Mouse (Mus musculus): Measurements from ENCODE around the gene Csnk2b. TPM values are rescaled to one million over a fixed set of nuclear protein-coding genes. Genes with fewer than 3 reads are reported as not detected.
"Not testable (repeated sequence)": the region's sequence is repeated elsewhere in the genome, so short reads cannot be mapped to it uniquely, and the experiment has no call there.

Gene Csnk2b
- total RNA-seq, 2 experiments from 2014 or later = 156 to 166 TPM

- DNase-seq = no peak
- intact Hi-C loops (cut with DNase I; ENCODE audit: low total_unique reads) = no loop called here
These were observed 3.7 kb upstream of the Csnk2b start for GRCm38 (mm10) chr17:35125578-35125977.

- DNase-seq = no peak
- intact Hi-C loops (cut with DNase I; ENCODE audit: low total_unique reads) = no loop called here
These were observed 3.2 kb upstream of the Csnk2b start for GRCm38 (mm10) chr17:35125081-35125480.

- intact Hi-C loops (cut with DNase I; ENCODE audit: low total_unique reads); DNase-seq: not testable (repeated sequence)
These were observed 2.5 kb upstream of the Csnk2b start for GRCm38 (mm10) chr17:35124261-35124896.

GRCm38 (mm10) chr17:35123287-35123686, 1.4 kb upstream of the Csnk2b start:
- intact Hi-C loops (cut with DNase I; ENCODE audit: low total_unique reads) = not testable (repeated sequence)

GRCm38 (mm10) chr17:35121143-35121799, 582 bp downstream of the Csnk2b start, which contains the start of gene Gpank1:
Gpank1 (plus strand) TSS chr17:35121455.
- intact Hi-C loops (cut with DNase I; ENCODE audit: low total_unique reads) = no loop called here
- DNase-seq = peak; percentile 99

More at GRCm38 (mm10) chr17:35123287-35123686, 1.4 kb upstream of the Csnk2b start:
- DNase-seq = not testable (repeated sequence)

GRCm38 (mm10) chr17:35120745-35121142, 1.1 kb downstream of the Csnk2b start:
- intact Hi-C loops (cut with DNase I; ENCODE audit: low total_unique reads) = no loop called here
- peak; percentile 47 for DNase-seq

- intact Hi-C loops (cut with DNase I; ENCODE audit: low total_unique reads) = no loop called here
- peak; percentile 31 for DNase-seq
These were observed 6.5 kb downstream of the Csnk2b start, which contains the start of gene Ly6g5b for GRCm38 (mm10) chr17:35115046-35116019. Ly6g5b (minus strand) TSS chr17:35115428.

GRCm38 (mm10) chr17:35111774-35112173, 10.1 kb downstream of the Csnk2b start:
- intact Hi-C loops (cut with DNase I; ENCODE audit: low total_unique reads) = no loop called here
- no peak for DNase-seq

- intact Hi-C loops (cut with DNase I; ENCODE audit: low total_unique reads) = no loop called here
- no peak for DNase-seq
These were observed 13.8 kb downstream of the Csnk2b start, which contains the start of gene Ly6g5c for GRCm38 (mm10) chr17:35108097-35108496. Ly6g5c (plus strand) TSS chr17:35108279.

- no peak for DNase-seq
- intact Hi-C loops (cut with DNase I; ENCODE audit: low total_unique reads) = no loop called here
These were observed 15.3 kb downstream of the Csnk2b start for GRCm38 (mm10) chr17:35106522-35106921.

GRCm38 (mm10) chr17:35105740-35106389, 16.0 kb downstream of the Csnk2b start:
- intact Hi-C loops (cut with DNase I; ENCODE audit: low total_unique reads) = no loop called here
- peak; percentile 35 for DNase-seq

- intact Hi-C loops (cut with DNase I; ENCODE audit: low total_unique reads) = loop anchor here (5.0 kb wide), 1 partner anchor 87 kb away; the partner anchor contains the start of gene Vwa7
- DNase-seq = no peak
These were observed 17.1 kb downstream of the Csnk2b start for GRCm38 (mm10) chr17:35104754-35105153.

- DNase-seq = no peak
- intact Hi-C loops (cut with DNase I; ENCODE audit: low total_unique reads) = loop anchor here (5.0 kb wide), 1 partner anchor 87 kb away; the partner anchor contains the start of gene Vwa7
These were observed 17.8 kb downstream of the Csnk2b start for GRCm38 (mm10) chr17:35104079-35104478.

GRCm38 (mm10) chr17:35103221-35103690, 18.6 kb downstream of the Csnk2b start:
- DNase-seq = no peak
- intact Hi-C loops (cut with DNase I; ENCODE audit: low total_unique reads) = loop anchor here (5.0 kb wide), 1 partner anchor 86 kb away; the partner anchor contains the start of gene Vwa7

- intact Hi-C loops (cut with DNase I; ENCODE audit: low total_unique reads) = loop anchor here (5.0 kb wide), 1 partner anchor 85 kb away; the partner anchor contains the start of gene Vwa7
- DNase-seq = no peak
These were observed 19.6 kb downstream of the Csnk2b start for GRCm38 (mm10) chr17:35102299-35102698.

GRCm38 (mm10) chr17:35101161-35101560, 20.7 kb downstream of the Csnk2b start:
- intact Hi-C loops (cut with DNase I; ENCODE audit: low total_unique reads) = loop anchor here (5.0 kb wide), 1 partner anchor 84 kb away; the partner anchor contains the start of gene Vwa7

GRCm38 (mm10) chr17:35100196-35100765, 21.6 kb downstream of the Csnk2b start:
- DNase-seq = no peak
- intact Hi-C loops (cut with DNase I; ENCODE audit: low total_unique reads) = loop anchor here (5.0 kb wide), 1 partner anchor 83 kb away; the partner anchor contains the start of gene Vwa7

More at GRCm38 (mm10) chr17:35101161-35101560, 20.7 kb downstream of the Csnk2b start:
- DNase-seq = no peak

GRCm38 (mm10) chr17:35097164-35097655, 24.6 kb downstream of the Csnk2b start:
- no peak for DNase-seq
- intact Hi-C loops (cut with DNase I; ENCODE audit: low total_unique reads) = no loop called here
